Mouse (Mus musculus) adrenal gland, postnatal 36 days (tissue): ENCODE results near the gene Lin54. TPM values are rescaled to one million over a fixed set of nuclear protein-coding genes. Genes with fewer than 3 reads are reported as not detected.
A peak's percentile ranks its signal among the peaks of the same experiment; 100 is the strongest.

ENCODE experiments used
- DNase-seq, 2 experiments: peaks; one replicate each; pipeline ENCODE4 v3.0.0; 2021; ENCODE audit warnings: mixed read lengths in 1 of 2
- microRNA-seq: library from miRNA; unstranded; fragments of <30 nt; microRNA quantifications from one replicate; pipeline ENCODE4 v1.2.0, GENCODE M21; 2021
- total RNA-seq, 2 experiments: library from RNA; stranded (reverse); gene quantifications; 2 replicates each; pipeline ENCODE4 v1.2.3; 2021

Lin54 gene
- total RNA-seq, 2 experiments from 2014 or later = 11.9 to 13.8 TPM

DNA sequence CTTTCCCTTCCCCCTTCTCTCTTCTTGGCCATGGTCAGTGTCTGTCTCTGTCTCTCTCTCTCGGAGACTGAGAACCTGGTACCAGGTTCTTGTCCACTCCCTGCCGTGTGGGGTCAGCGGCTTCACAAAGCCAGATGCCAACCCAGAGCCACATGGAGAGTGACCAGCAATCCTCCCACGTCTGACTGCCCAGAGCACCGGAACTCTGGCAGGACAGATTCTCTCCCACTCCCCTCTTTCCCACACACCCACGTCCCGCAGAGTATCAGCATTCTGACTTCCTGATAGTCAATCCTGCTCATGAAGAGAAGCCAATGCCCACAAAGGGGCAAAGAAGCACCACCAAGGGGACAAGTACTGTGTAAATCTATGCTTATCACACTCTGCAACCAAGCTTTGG is 76.8 kb downstream of the Lin54 start:
- no peak for DNase-seq

DNA sequence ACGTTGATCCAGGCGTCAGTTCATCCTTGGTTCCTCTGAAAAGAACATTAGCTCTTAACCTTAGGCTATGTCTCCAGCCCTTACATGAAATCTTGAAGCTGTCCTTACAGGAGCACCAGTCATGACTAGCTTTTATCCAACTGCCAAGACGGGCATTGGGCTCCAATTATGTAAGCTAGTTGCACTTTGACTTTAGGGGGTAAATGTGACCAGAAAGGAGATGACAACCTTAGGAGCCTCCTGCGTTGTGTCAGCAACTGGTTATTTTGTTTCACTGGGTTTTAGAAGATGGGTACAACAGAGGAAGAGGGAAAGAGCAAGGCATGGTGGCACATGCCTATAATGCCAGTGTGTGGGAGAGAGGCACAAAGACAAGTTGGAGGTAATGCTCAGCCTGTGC is 81.6 kb downstream of the Lin54 start:
- DNase-seq = no peak

DNA sequence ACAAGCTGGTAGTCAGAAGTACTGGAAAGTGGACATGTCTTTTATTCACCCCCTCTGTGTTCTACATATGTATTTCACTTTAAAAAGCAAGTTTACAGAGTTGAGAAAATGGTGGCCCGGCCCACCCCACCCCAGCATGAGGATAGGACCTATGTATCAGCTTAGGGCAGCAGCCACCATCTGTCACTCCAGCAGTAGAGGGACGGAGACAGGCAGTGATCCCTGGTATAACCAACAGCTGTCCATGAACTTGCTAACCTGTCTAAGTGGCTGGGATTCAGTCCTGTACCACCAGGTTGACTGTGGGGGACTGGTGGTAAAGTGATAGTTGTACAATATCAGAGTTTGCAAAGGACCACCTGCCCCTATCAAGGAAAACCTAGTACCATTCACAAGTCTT is 82.4 kb downstream of the Lin54 start:
- no peak for DNase-seq

DNA sequence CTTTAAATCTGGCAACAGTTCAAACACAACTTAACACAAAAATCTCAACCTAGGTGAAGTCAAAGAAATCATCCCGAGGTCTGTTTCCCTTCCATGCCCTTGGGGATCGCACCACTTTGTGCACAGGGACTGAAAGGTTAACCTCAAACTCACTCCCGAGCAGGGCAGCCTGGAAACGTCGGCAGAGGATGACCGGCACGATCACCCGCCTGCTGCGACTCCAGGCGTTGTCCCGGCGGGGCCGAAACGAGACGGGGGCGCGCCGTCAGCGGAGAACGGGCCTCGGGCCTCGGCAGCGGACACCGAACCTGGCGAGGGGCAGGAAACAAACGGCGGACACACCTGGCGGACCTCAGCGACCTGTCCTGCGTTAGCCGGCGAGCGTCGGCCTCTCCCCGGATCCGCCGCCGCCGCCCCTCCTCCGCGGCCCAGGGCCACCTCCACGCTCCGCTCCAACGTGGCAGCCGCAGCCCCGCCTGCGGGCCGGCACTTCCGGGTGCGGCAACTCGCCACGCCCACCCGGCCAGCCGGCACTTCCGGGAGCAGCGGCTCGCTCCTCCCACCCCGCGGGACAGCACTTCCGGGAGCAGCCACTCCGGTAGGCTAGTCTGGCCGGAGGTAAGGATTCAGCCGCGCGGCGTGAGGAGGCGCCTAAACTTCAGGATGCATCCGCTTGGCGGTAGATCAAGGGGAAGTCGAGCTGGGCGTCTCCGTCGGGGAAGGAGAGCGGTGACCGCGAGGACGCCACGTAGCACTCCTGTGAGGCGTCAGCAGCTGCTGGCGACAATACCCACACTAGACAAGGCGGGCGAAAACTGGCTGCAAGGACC is 84.5 kb downstream of the Lin54 start, which contains the start of gene Sec31a:
Gene Sec31a, minus strand, starts transcription at position 474 of the 830 bp plus-strand sequence.
- peak; percentile 99 to 100 for DNase-seq

DNA sequence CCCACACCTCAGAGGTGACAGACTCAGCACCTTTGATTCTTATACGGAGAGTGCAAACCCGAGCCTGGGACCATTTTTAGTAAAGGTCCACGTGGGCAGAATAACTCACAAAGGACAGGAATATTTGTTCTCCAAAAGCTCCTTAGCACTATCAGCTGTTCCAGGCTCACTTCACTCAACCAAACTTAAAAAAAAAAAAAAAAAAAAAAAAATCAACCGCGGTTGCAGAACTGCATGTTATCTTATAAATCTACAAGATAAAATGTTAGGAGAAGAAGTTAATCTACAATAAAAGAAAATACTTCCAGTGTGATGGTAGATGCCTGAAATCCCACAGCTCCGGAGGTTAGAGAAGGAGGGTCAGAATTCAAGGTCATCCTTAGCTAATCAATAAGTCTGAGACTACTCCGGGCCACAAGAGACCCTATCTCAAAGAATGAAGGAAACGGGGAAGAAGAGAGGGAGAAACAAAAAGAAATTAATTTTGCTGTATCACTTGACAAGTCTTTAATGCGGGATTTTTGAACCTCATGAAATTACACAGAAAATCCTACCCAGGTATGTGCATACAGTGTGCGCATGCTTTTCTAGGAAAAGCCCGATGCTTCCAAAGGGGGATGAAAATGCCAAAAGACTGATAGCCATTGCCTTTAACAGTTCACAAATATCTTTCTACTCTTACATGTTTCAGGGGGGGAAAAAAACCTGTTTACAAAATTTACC is 85.8 kb downstream of the Lin54 start:
- no peak for DNase-seq

DNA sequence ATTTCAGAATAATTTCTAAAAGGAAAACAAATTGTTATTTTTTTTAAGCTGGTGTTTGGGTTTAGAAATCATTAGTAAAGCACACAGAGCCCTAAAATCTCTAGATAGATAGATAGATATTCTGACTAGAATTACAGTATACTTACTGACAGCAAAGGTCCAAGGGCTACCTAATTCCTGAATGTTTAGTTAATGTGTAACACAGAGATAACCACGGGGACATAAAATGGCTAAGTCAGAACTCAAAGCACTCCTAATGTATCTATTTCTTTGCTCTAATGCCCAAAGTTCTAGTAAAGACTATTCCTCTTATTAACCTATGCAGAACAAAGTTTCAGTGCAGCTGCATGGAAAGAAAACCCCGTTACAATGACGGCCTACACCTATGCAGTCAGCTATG is 87.6 kb downstream of the Lin54 start:
- DNase-seq = no peak

DNA sequence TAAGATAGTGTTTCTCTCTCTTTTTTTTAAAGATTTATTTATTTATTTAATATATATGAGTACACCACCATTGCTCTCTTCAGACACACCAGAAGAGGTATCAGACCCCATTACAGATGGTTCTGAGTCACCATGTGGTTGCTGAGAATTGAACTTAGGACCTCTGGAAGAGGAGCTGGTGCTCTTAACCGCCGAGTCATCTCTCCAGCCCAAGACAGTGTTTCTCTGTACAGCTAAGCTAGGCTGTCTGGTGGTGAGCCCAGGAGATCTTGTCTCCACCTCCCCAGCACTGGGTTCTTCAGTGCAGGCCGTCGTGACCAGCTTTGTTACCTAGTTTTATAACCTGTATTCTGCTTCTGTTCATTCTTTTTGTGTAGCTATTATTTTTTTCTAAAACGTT is 90.2 kb downstream of the Lin54 start:
- no peak for DNase-seq

DNA sequence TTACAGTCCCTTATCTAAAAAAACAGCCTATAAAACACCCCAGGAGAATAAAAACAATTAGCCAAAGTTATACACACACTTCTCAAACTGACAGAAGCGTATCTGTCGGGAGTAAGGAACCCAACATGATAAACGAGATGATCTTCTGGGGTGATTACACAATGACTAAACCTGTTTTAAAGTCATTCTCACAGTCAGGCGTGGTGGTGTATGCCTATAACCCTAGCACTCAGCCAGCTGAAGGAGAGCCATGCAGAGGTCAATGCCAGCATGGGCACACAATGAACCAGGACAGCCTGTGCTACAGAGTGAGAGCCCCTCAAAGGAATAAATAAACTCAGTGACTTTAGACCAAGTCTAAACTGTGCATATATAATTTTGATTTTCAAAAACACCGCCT is 92.0 kb downstream of the Lin54 start:
- peak in 1 of 2 experiments; percentile 18 for DNase-seq

DNA sequence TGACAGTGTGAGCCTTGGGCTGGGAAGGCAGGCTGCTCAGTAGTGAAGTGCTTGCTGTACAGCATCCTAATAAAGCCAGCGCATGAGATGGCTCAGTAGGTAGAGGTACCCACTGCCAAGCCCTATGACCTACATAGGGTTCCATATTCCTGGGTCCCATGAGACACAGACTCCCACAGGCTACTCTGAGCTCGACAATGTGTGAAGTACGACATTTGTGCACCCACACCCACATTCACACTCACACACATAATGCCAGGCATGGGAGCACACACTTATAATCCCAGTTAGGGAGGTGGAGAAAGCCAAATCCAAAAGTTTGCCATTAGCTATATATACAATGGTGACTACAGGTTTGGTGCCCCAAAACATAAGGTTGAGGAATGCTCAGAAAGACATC is 103.7 kb downstream of the Lin54 start:
- no peak for DNase-seq

DNA sequence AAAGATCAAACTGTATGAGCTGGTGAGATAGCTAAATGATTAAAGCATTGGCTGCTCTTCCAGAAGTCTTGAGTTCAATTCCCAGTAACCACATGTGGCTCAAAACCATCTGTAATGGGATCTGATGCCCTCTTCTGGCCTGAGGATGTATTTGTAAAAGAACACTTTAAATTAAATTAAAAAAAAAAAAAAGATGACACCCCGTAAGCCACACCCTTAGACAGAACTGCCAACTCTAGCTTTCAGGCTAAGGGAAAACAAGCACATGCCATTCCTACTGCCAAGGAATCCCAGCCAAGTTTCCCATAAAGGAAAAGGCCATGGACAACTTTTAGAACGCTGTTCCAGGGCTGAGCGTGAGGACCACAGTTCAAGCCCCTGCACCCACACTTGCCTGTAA is 106.8 kb downstream of the Lin54 start:
- DNase-seq = no peak

DNA sequence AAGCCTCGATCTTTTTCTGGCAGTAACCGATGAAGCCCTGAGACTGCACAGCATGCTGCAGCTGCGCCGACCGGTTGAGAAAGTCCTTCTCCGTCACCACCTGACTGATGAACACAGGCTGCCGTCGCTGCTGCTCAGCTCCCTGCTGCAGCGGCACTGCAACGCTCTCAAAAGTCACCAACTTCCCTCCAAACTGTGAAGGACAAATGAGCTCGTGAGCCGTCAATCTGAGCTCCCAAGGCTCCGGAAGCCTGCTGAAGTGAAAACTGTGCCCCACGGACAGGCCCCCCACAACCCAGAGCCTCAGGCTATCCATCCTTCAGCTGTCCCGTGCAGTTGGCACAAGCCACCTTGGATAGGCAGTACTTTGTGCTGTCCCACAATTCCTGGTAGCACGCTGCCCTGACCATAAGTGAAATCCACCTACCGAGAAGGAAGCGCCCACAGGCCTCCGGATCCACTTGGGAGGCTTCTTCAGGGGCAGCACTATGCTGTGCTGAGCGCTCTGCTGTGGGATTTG is 107.9 kb downstream of the Lin54 start:
- DNase-seq = peak; percentile 52 to 67

Small RNA genes within 50 kb of the gene (microRNA-seq; reads per million reads assigned to microRNA genes)
- not detected for gene Gm23222

Other genes with a start within 250 kb of the Lin54 start
- gene Sec31a, start 84.4 kb downstream of the Lin54 start, total RNA-seq = 100 to 1,000 TPM; 155 to 161 TPM
- gene Cops4, start 17.7 kb upstream of the Lin54 start, total RNA-seq = 10 to 100 TPM; 74.5 to 77.7 TPM
- 10 to 100 TPM in 1 of 2 experiments, 1 to 10 TPM in 1; 7.7 to 15.9 TPM for gene Plac8, start 71.6 kb upstream of the Lin54 start, total RNA-seq
- 10 to 100 TPM; 68.4 to 72.6 TPM for gene Coq2, start 174.5 kb upstream of the Lin54 start, total RNA-seq
- 1 to 10 TPM; 1.1 TPM for gene Hpse, start 219.1 kb upstream of the Lin54 start, total RNA-seq